Mouse (Mus musculus): ENCODE measurements around the gene Atad3a.
"Not testable (repeated sequence)": the region's sequence is repeated elsewhere in the genome, so short reads cannot be mapped to it uniquely, and the experiment has no call there.

The Atad3a gene

DNA sequence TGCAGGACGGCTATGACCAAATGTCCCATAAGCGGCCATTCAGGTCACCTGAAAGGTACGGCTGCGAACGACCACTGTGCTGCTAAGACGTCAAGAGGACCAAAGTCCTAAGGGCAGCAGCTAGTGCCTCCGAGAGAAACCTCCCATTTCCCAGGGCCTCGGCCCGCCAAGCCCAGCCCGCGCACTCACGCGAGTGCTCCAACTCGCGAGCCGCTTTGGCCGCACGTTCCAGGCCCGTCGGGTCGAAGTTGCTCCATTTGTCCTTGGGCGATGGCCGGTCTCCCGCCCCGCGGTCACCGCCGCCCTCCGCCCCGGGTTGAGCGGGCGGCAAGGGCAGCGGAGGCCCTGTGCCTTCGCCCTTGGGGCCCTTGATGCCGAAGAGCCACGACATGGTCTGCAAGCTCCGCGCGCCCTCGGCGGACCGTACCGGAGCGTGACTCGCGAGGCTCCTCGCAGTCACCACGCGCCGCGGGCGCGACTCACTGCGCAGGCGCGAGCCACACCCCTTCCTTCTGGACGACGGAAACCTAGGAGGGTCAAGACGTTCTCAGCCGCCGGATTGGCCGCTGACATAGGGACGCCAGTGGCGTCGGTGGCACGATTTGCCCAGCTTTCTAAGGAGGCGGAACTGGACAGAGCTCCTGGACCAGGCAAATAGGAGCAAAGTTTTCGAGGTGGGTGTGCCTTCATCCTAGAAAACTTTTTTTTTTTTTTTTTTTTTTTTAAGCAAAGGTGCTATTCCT lies at the start of gene Atad3a:
Gene Atad3a (minus strand): TSS at position 481 of the 743 bp plus-strand sequence.
- peak; percentile 97 for DNase-seq

DNA sequence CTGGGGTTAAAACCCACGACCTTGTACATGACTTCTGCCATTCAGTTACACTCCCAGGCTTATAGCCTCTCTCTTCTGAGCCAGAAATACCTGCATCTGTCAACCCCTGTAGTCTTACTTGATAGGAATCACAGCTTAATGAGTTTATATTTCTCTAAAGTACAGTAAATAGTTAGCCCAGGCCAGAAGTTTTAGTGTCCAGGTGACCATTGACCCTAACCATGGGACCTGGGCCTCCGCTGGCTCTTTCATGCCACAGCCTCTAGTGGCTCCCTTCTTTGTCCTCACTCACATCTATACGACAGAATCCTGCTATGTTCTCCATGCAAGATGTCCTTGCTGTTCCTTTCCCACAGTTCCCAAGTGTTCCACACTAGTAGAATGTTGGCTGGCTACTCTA lies 46.9 kb upstream of the Atad3a start:
- DNase-seq = no peak

DNA sequence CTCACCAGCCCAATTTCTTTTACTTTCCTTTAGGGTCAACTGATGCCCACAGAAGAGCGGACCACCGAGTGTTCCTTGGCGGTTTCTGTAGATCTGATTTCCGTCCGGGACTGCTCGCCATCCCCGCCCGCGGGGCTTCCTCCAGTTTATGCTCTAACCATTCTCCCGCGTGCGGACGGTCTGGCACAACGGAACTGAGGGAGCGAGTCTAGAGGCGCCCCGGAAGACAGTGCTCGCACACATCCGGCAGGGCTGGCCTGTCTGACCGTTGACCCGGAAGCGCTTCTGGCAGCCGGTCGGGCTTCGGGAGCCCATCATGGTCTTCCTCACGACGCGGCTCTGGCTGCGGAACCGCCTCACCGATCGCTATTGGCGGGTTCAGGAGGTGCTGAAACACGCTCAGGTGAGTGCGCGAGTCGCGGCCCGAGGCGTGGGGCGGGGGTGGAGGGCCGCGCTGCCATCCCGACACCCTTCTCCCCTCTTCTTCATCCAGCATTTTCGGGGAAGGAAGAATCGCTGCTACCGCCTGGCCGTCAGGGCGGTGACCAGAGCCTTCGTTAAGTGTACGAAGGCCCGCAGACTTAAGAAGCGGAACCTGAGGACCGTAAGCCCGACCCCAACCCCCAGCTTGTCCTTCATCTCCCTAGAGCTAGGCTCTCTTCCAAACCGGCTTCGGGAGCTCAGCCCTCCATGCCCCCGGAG lies 42.6 kb upstream of the Atad3a start:
- peak; percentile 93 for DNase-seq

DNA sequence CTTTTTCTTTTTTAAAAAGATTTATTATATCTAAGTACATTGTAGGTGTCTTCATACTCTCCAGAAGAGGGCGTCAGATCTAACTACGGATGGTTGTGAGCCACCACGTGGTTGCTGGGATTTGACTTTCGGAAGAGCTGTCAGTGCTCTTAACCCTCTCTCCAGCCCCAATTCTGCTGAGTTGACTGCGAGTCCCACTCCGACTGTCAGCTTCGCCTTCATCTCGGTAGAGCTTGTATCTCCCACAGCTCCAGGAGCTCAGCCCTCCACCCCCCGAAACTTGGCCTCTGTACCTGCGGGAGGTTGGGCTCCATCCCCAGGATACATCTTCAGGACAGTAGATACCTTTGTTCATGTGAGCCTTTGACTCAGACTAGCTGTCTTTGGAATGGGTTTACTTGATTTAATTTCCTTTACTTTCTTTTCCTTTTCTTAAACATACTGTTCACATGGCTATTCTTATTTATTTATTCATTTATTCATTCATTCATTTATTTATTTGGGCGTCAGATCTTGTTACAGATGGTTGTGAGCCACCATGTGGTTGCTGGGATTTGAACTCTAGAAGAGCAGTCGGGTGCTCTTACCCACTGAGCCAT lies 41.9 kb upstream of the Atad3a start, which contains the start of gene Mrpl20:
Gene Mrpl20 (plus strand): TSS at position 138 of the 599 bp plus-strand sequence.
- DNase-seq = no peak

DNA sequence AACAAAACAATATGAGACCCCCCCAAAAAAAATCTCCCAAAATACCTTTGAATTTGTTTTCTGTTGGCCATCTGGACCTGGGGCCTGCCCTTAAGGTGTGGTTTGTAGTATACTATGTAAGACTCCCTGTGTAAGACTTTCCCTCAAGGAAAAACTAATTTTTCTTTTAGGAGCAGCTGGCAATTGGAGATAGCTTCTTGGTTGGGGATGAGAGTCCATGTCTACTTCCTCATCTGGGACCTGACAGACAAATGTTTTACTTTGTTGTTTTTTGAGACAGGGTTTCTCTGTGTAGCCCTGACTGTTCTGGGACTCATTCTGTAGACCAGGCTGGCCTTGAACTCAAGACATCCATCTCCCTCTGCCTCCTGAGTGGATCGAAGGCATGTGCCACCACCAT lies 41.2 kb upstream of the Atad3a start:
- DNase-seq = no peak

DNA sequence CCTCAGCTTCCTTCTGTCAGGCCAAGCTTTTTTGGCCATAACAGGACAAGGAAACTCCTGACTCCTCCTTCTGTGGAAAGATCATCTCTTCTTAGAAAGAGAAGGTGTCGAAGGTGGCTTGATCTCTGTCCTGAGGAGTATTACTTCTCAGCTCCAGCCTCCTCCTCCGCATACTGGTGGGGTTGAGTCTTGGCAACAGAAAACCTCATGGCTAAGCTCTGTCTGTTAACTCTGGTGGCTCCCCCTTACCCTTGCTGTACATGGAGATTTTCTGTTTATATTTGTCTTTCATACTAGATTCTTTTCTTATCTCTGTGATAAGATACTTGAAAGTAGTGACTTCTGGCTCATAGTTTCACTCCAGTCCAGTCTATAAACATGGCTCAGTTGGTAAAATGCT lies 32.8 kb upstream of the Atad3a start:
- no peak for DNase-seq

DNA sequence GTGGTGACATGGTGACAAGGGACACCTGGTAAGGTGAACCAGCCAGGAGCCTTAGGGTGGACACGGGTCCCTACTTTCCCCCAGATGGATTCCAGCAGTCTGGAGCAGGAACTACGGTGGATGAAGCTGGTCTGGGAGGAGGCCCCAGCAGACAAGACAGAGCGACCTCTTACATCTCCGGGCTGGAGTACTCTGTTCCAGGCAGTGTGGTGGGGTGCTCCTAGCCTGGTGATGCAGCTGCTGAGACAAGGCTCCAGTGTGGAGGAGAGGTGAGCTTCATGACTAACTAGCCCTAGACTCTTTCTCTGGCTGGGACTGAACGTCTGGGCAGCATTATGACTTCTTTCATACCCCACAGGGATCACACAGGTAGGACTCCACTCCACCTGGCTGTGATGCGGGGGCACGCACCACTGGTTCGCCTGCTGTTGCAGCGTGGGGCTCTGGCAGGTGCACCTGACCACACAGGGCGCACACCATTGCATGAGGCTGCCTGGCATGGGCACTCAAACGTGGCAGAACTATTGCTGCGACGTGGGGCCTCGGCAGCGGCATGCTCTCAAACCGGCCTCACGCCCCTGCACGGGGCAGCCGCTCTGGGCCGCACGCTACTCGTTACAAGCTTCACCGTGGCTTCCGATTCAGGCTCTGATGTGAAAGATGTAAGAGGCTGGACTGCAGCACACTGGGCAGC lies 30.5 kb upstream of the Atad3a start:
- no peak for DNase-seq

DNA sequence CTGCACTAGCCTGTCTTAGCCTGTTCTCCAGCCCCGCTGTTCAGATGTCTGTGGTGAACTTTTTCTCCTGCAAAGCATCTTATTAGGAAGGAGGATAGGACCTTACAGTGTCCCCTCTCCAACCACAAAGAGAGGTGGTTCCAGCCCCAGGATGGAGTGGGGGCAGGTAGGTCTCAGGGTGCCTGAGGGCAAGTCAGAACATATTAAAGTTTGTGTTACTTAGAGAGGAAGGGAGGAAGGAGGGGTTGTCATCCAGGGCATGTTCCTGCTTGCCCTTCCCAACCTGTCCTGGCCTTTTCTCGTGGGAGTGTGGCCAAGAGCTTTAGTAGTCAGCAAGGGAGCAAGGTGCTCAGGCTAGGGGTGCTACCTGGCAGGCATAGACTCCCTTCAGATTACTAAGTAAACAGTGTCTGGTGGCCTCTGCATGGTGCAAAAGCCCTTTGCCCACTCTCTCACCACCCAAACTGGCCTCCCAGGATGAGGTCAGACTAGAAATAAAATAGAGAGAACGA lies 29.8 kb upstream of the Atad3a start:
- DNase-seq = no peak

DNA sequence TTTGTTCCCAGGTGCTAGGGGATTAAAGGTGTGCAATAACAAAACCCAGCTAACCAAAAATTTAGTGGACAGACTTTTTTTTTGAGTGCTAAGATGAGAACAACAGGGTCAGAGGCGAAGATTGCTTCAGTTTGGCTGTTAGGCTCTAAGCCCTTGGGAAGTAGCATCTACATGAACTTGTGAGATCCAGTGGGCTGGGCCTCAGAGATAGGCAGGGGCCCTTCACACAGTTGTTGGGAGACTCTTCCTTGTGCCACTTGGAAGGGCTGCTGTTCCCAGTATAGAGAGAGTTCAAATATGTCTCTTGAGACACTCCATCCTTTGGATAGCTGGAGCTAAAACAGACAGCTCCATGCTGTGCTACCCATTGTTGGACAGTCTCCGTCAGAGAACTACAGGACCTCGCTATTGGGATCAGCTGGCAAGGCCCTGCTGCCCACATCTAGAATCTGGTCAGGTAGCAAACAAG lies 29.2 kb upstream of the Atad3a start, which contains the start of gene Ankrd65:
Gene Ankrd65 (plus strand): TSS at position 419 of the 469 bp plus-strand sequence.
- DNase-seq = no peak

DNA sequence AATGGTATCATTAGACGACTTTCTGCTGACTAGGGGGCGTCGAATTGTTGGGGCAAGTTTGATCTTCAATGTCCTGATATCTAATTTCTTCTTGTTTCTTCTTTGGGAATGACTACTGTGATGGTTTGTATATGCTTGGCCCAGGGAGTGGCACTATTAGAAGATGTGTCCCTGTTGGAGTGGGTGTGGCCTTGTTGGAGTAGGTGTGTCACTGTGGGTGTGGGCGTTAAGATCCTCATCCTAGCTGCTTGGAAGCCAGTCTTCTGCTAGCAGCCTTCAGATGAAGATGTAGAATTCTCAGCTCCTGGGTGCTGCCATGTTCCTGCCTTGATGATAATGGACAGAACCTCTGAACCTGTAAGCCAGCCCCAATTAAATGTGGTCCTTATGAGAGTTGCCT lies 27.9 kb upstream of the Atad3a start:
- not testable (repeated sequence) for DNase-seq

DNA sequence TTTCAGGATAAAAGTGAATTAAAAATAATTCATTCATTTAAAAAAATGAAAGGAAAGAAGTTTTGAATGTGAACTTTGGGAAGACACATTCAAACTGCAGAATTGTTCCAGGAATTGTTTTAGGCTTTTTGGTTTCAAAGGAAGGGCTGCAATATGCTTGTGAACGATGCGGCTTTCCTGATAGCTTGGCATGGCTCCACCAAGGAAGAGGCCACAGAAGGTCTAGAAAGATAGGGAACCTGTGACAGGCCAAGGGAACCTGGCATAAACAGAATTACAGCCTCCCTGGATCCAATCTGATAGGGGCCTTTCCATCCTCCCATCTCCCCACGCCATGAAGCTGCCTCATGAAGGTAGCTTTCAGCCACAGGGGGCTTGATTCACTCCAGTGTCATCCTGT lies 27.4 kb upstream of the Atad3a start:
- DNase-seq = no peak

DNA sequence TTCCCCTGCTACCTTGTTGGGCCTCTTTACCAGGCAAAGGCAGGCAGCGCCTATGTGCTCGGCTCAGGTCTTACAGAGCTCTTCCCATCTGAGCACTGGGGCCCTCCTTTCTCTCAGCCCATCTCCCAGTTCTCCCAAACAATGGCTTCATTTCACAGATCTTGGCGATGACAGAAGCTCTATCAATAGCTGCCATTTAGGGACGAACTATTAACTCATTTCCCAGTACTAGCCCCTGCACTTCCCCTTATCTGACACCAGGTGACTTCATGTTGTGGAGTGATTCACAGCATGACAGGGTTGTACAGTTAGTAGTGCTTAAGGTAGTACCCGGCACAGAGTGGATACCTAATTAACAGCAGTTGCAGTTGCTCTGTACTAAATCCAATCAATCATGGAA lies 24.9 kb upstream of the Atad3a start, which contains the start of gene Tmem88b:
Gene Tmem88b (minus strand): TSS at position 56 of the 400 bp plus-strand sequence.
- no peak for DNase-seq

DNA sequence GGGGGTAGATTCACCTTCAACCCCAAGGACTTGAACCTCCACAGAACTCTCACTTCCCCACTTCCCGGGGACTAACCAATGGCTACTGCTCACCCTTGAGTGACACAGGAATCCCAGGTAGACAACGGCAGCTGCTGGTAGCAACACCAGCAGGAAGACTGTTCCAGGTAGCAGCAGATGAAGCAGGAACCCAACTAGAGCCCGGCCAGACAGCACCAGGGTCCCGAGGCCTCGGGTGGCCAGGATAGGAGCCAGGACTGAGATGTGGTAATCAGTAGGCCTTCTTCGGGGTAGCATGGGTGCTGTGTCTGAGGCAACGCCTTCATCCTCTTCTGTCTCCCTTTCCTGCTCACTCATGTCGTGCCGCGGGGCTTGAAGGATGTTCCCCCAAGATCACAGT lies 24.4 kb upstream of the Atad3a start:
- DNase-seq = no peak

DNA sequence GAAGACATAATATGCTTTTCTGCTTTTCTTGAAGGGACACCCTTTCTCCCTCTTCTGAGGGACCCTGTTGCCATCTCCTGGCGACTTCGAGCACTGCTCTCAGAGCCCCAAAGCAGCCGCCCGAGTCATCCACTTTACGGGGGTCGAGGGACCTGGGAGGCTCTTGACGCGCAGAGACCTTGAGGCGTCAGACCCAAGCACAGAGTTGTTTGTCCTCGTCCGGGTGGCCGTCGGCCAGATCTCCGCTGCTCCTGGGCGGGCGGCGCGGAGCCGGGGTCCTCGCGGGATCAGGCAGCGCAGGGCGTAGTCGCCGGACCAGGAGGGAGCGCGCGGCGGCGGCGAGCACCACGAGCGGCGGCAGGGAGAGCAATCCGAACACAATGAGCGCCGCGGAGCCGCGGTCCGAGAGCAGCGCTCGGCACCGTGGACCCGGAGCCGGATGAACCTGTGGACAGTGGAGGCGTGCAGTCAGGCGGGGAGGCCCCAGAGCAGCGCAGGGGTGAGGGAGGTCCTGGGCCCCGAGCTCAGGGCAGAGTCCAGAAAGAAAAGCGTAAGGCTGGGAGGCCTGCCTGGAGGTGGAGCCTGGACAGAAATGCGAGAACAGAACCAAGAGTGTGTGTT lies 23.3 kb upstream of the Atad3a start:
- peak; percentile 87 for DNase-seq

DNA sequence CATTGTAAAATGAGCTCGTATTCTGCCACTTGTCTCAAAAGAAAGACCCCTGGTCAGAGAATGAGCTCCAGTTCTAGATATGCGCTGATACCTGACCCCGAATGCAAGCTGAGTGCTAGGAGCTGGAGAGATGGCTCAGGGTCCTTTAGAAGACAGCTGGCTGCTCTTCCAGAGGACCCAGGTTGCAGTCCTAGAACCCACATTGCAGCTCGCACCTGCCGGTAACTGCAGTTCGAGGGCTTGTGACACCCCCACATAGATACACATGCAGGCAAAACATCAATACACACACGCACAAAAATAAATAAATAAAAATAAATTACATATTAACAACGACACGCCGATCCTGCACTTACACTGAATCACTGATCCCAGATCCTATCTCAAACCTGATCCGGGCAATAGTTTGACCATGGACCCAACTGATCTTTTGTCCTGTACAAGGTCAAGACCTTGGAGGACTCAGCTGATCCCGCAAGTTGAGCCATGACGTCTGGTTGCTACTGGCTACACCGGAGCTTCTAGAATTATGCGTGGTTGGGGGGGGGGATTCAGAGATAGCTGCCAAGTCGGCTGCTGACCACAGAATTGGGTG lies 22.7 kb upstream of the Atad3a start:
- no peak for DNase-seq

DNA sequence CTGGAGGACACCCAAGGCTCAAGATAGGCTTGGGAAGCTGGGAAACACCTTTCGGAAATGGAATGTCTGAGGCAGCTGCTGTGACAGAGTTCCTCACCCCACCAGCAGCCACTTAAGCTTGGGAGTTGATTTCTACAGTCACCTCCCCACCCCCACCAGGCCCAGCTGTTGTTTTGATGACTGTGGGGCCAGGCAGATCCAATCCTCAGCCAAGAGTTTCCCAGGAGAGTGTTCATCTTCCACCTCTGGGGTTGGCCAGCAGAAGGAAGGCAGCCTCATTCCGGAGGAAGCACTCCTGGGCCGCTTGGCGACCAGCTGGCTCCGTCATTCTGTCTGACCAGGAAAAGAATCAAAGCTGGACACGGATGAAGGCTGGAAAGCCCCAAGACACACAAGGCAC lies 20.0 kb upstream of the Atad3a start:
- no peak for DNase-seq

DNA sequence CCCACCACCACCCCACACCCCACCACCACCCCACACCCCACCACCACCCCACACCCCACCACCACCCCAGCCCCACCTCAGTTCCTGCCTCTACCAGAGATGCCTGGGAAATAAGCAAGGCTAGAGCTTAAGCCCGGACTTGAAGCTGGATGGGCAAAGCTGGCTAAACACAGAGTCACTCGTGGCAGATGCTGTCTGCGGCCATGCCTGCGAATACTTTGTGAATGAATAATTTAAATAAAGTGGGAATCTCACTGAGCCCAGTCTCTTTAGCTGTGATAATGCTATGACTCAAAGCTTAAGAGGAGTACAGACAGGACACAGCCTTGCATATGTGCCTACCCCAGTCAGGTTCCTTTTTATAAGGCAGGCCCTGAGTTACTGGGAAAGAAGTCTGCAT lies 18.6 kb upstream of the Atad3a start:
- DNase-seq = no peak

DNA sequence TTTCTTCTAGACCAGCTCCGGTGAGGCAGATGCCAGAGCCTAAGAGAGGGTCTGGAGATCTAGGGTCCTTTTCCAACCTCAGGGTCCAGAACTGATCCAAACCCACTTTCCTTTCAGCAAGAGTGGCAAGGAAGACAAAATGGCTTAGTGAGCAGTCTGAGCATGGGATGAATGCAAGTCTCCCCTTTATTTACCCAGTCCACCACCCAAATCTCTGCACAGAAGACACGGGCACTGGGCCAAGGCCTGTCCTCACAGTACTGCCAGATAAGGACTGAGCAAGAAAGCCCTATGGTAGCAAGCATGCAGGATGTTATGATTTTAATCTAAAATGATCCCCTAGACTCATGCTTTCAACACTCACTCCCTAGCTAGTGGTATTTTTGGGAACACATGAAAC lies 16.9 kb upstream of the Atad3a start:
- peak; percentile 45 for DNase-seq

DNA sequence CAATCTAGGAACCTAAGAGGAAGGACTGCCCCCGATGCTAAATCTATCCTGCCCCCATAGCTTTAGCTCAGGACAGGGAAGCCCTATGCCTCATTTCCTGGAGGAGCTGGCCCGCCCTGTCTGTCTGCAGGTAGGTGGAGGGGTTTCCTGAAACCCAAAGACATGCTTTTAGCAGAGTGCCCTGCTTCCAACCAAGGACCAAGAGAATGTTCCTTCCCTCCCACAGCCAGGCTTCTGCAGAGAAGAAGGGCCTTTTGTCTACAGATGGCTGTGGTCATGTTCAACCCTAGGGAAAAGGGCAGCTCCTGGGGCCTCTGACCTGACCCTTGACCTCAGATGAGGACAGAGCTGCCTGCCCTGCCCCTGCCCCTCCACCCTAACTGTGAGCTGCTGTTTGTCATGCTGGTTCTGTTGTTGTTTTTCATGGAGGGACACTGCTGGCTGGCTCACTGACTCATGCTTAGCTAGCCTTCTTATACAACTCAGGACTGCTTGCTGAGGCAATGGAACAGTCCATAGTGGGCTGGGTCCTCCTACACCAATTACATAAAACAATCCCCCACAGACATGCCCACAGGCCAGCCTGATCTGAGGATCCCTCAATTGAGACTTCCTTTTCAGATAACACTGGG lies 15.9 kb upstream of the Atad3a start:
- peak; percentile 43 for DNase-seq

DNA sequence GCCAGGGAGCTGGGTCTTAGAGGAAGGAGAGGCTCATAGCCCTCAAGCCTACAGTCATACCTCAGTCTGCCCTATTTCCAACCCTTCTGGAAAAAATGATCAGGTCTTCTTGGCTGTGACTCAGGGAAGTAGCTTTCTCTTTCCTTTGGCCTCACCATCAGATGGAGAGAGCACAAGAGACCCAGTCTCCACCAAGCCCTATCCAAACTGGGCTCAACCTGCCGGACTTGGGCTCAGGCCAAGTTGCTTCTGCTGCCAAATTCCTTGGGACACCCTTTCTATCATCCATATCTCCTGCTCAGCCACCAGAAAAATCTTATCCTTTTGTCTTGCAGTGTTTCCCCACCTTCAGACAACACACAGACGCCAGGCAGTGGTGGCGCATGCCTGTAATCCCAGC lies 15.0 kb upstream of the Atad3a start:
- peak; percentile 82 for DNase-seq

DNA sequence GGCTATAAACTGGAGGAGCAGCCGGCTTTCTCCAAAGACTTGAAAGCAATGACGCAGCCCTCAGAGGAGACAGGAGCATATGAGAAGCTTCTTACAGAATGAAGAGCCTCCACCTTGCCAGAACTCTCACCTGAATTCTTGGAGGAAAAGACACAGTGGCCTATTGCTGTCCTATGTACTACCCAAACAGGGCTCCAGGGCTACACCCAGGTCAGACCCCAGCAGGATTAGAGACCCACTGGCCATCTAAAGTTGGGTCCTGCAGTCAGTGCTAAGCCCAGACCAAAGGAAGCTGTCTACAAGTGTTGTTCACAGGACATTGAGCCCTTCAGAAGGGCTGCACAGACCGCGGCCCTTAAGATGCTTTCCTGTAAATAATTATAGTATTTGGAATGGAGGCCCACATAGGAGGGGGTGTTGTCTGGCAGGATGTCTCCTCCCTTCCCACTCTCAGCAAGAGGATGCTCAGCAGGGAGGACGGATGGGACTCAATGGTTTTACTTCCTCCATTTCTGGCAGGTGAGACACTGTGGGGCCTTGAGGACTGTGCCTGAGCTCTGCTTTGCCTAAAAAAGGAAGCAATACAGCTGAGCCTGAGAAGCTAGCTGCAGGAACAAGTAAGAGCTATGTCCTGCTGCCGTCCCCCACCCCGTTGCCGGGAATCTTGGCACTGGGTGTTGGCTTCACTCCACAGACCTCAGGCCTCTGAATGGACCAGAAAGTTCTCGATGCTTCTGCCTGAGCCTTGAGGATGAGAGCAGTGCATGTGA lies 14.3 kb upstream of the Atad3a start:
- DNase-seq = peak; percentile 82
